Mouse (Mus musculus) forebrain, postnatal 0 days (tissue): ENCODE measurements around the gene Il12a. TPM values are rescaled to one million over a fixed set of nuclear protein-coding genes. Genes with fewer than 3 reads are reported as not detected.

Experiments
- ATAC-seq: fragments of 200-750 bp; cut with Nextera tagmentation; 2 replicates; pipeline ENCODE4 v1.8.0; 2017; ENCODE audit warnings: mild to moderate bottlenecking, moderate library complexity
- DNase-seq: peaks from one replicate; pipeline ENCODE4 v3.0.0-alpha.2; 2015
- H3K27ac ChIP-seq: fragments of 300-500 bp; sonication (generic); 2 replicates; pipeline ENCODE4 v1.5.1; 2014; ENCODE audit warnings: low read depth, mild to moderate bottlenecking, antibody characterized with exemption, low read length, moderate library complexity, mixed read lengths
- H3K27me3 ChIP-seq: fragments of 300-500 bp; sonication (generic); 2 replicates; pipeline ENCODE4 v1.6.1; 2014; ENCODE audit warnings: mild to moderate bottlenecking, low read length, mixed read lengths; ENCODE audit not compliant: insufficient read depth
- H3K36me3 ChIP-seq: fragments of 300-500 bp; sonication (generic); 2 replicates; pipeline ENCODE4 v1.6.1; 2014; ENCODE audit warnings: mild to moderate bottlenecking, moderate library complexity; ENCODE audit not compliant: insufficient read depth
- H3K4me1 ChIP-seq: fragments of 300-500 bp; sonication (generic); 2 replicates; pipeline ENCODE4 v1.6.1; 2014; ENCODE audit warnings: antibody characterized with exemption; ENCODE audit not compliant: insufficient read depth
- H3K4me2 ChIP-seq: fragments of 300-500 bp; sonication (generic); 2 replicates; pipeline ENCODE4 v1.6.1; 2014; ENCODE audit warnings: low read depth, mild to moderate bottlenecking, moderate library complexity
- H3K4me3 ChIP-seq: fragments of 300-500 bp; sonication (generic); 2 replicates; pipeline ENCODE4 v1.5.1; 2014; ENCODE audit warnings: low read depth, low read length, mixed read lengths
- H3K9ac ChIP-seq: fragments of 300-500 bp; sonication (generic); 2 replicates; pipeline ENCODE4 v1.6.1; 2014; ENCODE audit warnings: mild to moderate bottlenecking
- H3K9me3 ChIP-seq: fragments of 300-500 bp; sonication (generic); 2 replicates; pipeline ENCODE4 v1.6.1; 2016; ENCODE audit warnings: low read length
- CTCF ChIP-seq: sonication (generic); IDR thresholded peaks from 2 replicates; pipeline ENCODE4 v1.5.1; 2016; ENCODE audit warnings: antibody characterized with exemption, control low read depth, low read depth
- WGBS: fragments of 180-500 bp; shearing (Covaris S2); extraction: QIAGEN DNeasy Blood & Tissue Kit; methylation state at CpG from one replicate; pipeline ENCODE4 v1.1.7; 2014; 5-methylcytosine and 5-hydroxymethylcytosine counted together
- polyA plus RNA-seq: library from polyadenylated mRNA; unstranded; fragments of >200 nt; fragmentation: Nextera tagmentation; extraction: Ambion mirVana; gene quantifications from 2 replicates; pipeline ENCODE4 v1.2.1, GENCODE M21; 2015
- total RNA-seq: library from RNA; depleted of rRNA; stranded (reverse); fragments of >200 nt; gene quantifications from 2 replicates; pipeline ENCODE4 v1.2.3, GENCODE M21; 2014

The Il12a gene
- total and polyA plus RNA-seq, 2 experiments from 2014 or later = not detected

GRCm38 (mm10) chr3:68659996-68660395, 30.4 kb upstream of the Il12a start:
- no peak for TF ChIP-seq CTCF
- H3K27me3 ChIP-seq = no peaks in the 10 kb centered on the region
- DNase-seq (no peak), ATAC-seq (no peak)
- no peak overlapping the region for H3K27ac ChIP-seq
- H3K9me3 ChIP-seq = no peaks in the 10 kb centered on the region
- H3K4me1 ChIP-seq = no peaks in the 10 kb centered on the region
- no peaks in the 10 kb centered on the region for H3K36me3 ChIP-seq
- no peak overlapping the region for H3K4me2 ChIP-seq
- H3K9ac ChIP-seq = no peak overlapping the region
- no peak overlapping the region for H3K4me3 ChIP-seq
- 94% methylated on average over 6 of the region's 6 CpGs for WGBS

DNA sequence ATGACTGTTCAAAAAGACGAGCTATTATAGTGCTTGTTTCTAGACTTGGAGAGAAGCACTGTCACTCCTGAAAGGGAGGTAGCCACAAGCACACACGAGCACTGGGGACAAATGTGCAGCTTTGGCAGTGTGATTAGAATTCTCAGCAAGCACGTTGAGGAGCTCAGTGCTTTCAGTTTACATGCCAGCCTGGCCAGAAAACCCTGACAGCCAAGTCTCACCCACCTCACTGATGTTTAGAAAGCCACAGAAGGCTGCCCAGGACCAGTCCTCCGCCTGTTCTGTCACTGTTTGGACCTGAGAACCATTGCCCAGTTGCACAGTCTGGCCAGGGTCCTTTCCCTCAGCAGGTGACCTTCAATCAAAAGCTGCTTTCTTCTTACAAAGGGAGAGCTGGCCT, 29.9 kb upstream of the Il12a start:
- 36% methylated on average over 4 of the region's 4 CpGs for WGBS
- no peaks in the 10 kb centered on the region for H3K4me1 ChIP-seq
- ATAC-seq = peak; percentile 25; the same call in 1 of the 2 replicates

GRCm38 (mm10) chr3:68662386-68662785, 28.1 kb upstream of the Il12a start:
- no peak overlapping the region for H3K27ac ChIP-seq
- DNase-seq = no peak
- no peaks in the 10 kb centered on the region for H3K9me3 ChIP-seq
- no peak for TF ChIP-seq CTCF
- no peak overlapping the region for H3K9ac ChIP-seq
- H3K4me1 ChIP-seq = no peaks in the 10 kb centered on the region
- WGBS = 86% methylated on average over 5 of the region's 5 CpGs
- no peak overlapping the region for H3K4me3 ChIP-seq
- no peaks in the 10 kb centered on the region for H3K36me3 ChIP-seq
- no peak overlapping the region for H3K4me2 ChIP-seq
- no peak for ATAC-seq
- no peaks in the 10 kb centered on the region for H3K27me3 ChIP-seq

More for the DNA sequence above, 29.9 kb upstream of the Il12a start:
- no peak for DNase-seq
- Histone ChIP-seq H3K36me3 (no peaks in the 10 kb centered on the region), H3K4me2 (no peak overlapping the region), H3K27me3 (no peaks in the 10 kb centered on the region), H3K9me3 (no peaks in the 10 kb centered on the region), H3K9ac (no peak overlapping the region), H3K27ac (no peak overlapping the region), H3K4me3 (no peak overlapping the region)
- TF ChIP-seq CTCF = no peak

DNA sequence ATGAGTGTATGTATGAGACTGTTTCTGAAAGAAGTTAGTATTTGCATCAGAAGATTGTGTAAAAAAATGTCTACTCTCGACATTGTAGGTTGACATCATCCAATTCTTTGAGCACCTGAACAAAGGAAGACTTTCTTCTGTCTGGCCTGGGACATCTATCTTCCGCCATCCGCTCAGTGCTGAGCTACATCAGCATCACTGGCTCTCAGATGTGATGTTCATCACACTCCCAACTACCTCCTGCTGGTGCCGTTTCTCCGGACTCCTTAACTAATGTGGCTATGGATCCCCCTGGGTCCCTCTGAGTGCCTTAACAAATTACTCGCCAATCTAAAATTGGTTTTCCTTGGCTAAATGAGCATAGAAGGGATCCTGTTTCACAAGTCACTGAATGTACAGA, 26.1 kb upstream of the Il12a start:
- Histone ChIP-seq H3K27ac (no peak overlapping the region), H3K27me3 (no peaks in the 10 kb centered on the region), H3K4me2 (no peak overlapping the region), H3K9ac (no peak overlapping the region), H3K9me3 (no peaks in the 10 kb centered on the region), H3K4me3 (no peak overlapping the region), H3K4me1 (no peaks in the 10 kb centered on the region), H3K36me3 (no peaks in the 10 kb centered on the region)
- TF ChIP-seq CTCF = no peak
- WGBS = 72% methylated on average over 6 of the region's 6 CpGs
- DNase-seq = no peak
- no peak for ATAC-seq

DNA sequence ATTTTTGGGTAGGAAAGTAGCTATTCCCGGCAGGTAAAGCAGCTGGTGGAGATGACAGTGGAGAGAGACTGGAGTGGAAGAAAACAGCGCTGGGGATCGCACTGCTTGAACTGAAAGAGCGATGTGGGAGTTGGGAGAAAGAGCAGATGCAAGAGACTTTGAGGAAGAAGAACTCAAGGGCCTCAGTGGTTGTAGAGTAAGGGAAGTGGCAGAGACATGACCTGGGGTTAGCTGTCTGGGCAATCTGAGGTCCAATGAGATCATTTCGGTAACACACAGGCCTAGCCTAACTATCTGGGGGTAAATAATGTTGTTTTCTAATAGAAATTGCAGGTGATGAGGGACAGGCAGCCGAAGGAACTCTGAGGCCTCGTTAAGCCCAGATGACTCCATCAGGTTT, 24.1 kb upstream of the Il12a start:
- H3K9me3 ChIP-seq = no peaks in the 10 kb centered on the region
- WGBS = 88% methylated on average over 7 of the region's 7 CpGs

DNA sequence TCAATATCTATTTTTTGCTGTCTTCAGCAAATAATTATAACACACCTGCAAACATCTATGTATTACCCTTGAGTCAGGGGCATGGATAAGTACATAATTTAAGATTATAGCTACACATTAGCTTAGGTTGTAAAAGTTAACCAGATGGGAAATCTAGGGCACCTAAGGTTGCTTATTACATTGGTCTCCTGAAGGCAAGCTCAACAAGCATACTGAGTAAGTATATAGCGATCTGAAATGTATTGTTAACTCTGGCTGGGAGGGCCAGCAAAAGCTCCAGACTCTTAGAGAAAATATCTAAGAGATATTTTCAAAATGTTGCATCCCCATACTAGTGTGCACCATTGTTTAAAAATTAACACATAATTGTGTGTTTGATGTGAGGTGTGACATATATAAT, 22.6 kb upstream of the Il12a start:
- Histone ChIP-seq H3K27me3 (no peaks in the 10 kb centered on the region), H3K36me3 (no peaks in the 10 kb centered on the region), H3K4me2 (no peak overlapping the region), H3K4me1 (no peaks in the 10 kb centered on the region), H3K27ac (no peak overlapping the region), H3K9ac (no peak overlapping the region), H3K4me3 (no peak overlapping the region), H3K9me3 (no peaks in the 10 kb centered on the region)
- no peak for TF ChIP-seq CTCF
- 95% methylated on average over 1 of the region's 1 CpGs for WGBS
- DNase-seq (no peak), ATAC-seq (no peak)

More for the DNA sequence above, 24.1 kb upstream of the Il12a start:
- TF ChIP-seq CTCF = no peak
- H3K4me3 ChIP-seq = no peak overlapping the region
- ATAC-seq (no peak), DNase-seq (no peak)
- no peaks in the 10 kb centered on the region for H3K27me3 ChIP-seq
- H3K9ac ChIP-seq = no peak overlapping the region
- H3K27ac ChIP-seq = no peak overlapping the region
- no peaks in the 10 kb centered on the region for H3K4me1 ChIP-seq
- no peak overlapping the region for H3K4me2 ChIP-seq
- H3K36me3 ChIP-seq = no peaks in the 10 kb centered on the region

DNA sequence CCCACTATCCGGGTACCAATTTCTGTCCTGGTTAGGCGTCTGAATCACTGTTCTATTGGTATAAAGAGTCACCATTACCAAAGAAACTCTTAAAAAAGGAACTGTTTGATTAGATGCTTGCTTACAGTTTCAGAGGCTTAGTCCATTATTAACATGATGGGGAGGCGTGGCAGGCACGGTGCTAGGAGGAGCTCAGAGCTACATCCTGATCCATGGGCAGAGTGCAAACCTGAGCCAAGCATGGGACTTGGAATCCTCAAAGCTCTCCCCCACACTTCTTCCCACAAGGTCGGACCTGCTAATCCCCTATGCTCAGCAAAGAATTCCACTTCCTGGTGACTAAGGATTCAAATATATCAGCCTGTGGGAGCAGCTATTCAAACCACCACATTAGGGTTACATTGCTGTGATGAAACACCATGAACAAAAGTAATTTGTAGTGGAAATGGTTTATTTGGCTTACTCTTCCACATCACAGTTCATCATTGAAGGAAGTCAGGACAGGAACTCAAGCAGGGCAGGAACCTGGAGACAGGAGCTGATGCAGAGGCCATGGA, 20.9 kb upstream of the Il12a start:
- no peak for TF ChIP-seq CTCF
- H3K9ac ChIP-seq = no peak overlapping the region
- ATAC-seq (no peak), DNase-seq (no peak)
- H3K4me3 ChIP-seq = no peak overlapping the region
- no peak overlapping the region for H3K27ac ChIP-seq
- H3K9me3 ChIP-seq = no peaks in the 10 kb centered on the region
- H3K27me3 ChIP-seq = no peaks in the 10 kb centered on the region
- H3K36me3 ChIP-seq = no peaks in the 10 kb centered on the region
- H3K4me2 ChIP-seq = no peak overlapping the region
- WGBS = 78% methylated on average over 5 of the region's 5 CpGs
- H3K4me1 ChIP-seq = no peaks in the 10 kb centered on the region
